Mouse (Mus musculus): Measurements from ENCODE around the gene Ift140.
"Not testable (repeated sequence)": the region's sequence is repeated elsewhere in the genome, so short reads cannot be mapped to it uniquely, and the experiment has no call there.

Ift140 gene

GRCm38 (mm10) chr17:25115664-25116432 lies 100.0 kb downstream of the Ift140 start, which contains the start of gene Telo2:
TSS of gene Telo2 (minus strand) at chr17:25115967.
- DNase-seq (ENCODE audit: low spot score in 2 of 2): peak; percentile 78 to 92

GRCm38 (mm10) chr17:25117263-25117662 lies 101.4 kb downstream of the Ift140 start:
- peak in 1 of 2 experiments; percentile 15 for DNase-seq (ENCODE audit: low spot score in 2 of 2)

DNA sequence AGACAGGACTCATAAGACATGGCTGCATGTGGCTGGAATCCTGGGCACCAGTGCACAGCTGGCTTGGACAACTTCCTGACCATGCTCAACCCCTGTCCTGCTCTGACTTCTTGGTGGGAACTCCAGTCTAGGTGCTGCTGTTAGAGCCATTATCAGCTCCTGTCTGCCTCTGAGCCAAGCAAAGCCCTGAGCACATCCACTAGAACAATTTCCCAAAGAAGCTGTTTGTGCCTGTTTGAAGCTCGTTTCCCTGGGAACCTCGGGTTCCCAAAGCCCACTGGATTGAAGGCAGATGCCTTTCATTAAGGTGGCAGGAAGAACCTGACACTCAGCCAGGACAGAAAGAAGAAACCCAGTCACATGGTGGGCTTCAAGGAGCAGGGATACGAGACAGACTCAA lies 104.5 kb downstream of the Ift140 start, which contains the start of gene Ptx4:
TSS of gene Ptx4 (plus strand) at position 355 of the 400 bp plus-strand sequence.
- no peak for DNase-seq (ENCODE audit: low spot score in 2 of 2)

GRCm38 (mm10) chr17:25123979-25124378 lies 108.1 kb downstream of the Ift140 start:
- no peak for DNase-seq (ENCODE audit: low spot score in 2 of 2)

DNA sequence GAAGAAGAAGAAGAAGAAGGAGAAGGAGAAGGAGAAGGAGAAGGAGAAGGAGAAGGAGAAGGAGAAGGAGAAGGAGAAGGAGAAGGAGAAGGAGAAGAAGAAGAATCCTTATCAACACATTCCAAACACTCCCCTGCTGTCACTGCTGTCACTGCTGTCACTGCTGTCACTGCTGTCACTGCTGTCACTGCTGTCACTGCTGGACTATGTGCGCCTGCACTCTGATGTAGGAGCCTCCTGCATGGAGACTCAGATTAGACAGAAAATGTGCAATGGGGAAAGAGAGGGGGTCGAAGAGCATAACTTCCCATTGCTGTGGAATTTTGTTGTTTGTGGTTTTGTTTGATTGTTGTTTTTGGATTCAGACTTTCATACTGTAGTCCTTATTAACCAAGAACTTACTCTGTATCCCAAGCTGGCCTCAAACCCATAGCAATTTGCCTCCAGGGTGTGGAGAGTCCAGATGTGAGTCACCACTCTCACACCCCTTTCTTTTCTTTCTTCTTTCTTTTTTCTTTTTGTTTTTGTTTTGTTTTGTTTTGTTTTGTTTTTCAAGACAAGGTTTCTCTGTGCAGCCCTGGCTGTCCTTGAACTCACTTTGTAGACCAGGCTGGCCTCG lies 109.7 kb downstream of the Ift140 start:
- not testable (repeated sequence) for DNase-seq (ENCODE audit: low spot score in 2 of 2)

- DNase-seq (ENCODE audit: low spot score in 2 of 2): peak in 1 of 2 experiments; percentile 22
These were observed 111.2 kb downstream of the Ift140 start for GRCm38 (mm10) chr17:25127079-25127478.

- DNase-seq (ENCODE audit: low spot score in 2 of 2): no peak
These were observed 111.8 kb downstream of the Ift140 start for GRCm38 (mm10) chr17:25127681-25128080.

DNA sequence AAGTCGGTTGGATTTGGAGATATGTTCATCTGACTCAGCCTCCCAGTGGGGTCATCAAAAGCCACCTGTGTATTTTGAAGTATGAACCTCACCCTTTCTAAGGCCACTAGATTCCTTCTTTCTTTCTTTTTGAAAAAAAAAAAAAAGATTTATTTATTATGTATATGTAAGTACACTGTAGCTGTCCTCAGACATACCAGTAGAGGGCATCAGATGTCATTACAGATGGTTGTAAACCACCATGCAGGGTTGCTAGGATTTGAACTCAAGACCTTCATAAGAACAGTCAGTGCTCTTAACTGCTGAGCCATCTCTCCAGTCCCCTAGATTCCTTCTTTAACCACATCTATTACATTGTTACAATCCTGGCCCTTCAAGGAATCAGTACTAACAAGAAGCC lies 114.2 kb downstream of the Ift140 start:
- DNase-seq (ENCODE audit: low spot score in 2 of 2): no peak

DNA sequence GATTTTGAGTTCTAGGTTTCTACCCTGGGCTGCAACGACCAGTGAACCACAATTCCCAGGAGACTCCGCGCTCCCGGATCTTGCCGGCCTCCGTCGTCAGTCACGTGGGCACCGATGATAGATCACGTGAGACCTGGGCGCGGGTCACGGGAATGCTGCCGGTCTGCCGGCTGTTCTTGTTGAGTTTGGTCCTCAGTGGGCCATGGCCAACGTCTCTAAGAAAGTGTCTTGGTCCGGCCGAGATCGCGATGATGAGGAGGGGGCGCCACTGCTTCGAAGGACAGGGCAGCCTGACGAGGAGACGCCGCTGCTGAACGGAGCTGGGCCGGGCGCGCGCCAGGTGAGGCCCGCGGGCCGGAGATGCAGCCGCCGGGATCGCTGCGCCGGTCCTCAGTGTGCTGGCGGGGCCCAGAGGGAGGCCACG lies 117.4 kb downstream of the Ift140 start, which contains the start of gene Clcn7:
TSS of gene Clcn7 (plus strand) at position 117 of the 424 bp plus-strand sequence.
- peak; percentile 76 to 95 for DNase-seq (ENCODE audit: low spot score in 2 of 2)

- no peak for DNase-seq (ENCODE audit: low spot score in 2 of 2)
These were observed 119.7 kb downstream of the Ift140 start for GRCm38 (mm10) chr17:25135622-25136021.

GRCm38 (mm10) chr17:25138803-25139202 lies 122.9 kb downstream of the Ift140 start:
- no peak for DNase-seq (ENCODE audit: low spot score in 2 of 2)

- no peak for DNase-seq (ENCODE audit: low spot score in 2 of 2)
These were observed 124.1 kb downstream of the Ift140 start for GRCm38 (mm10) chr17:25139960-25140359.

Data from left cerebral cortex, adult 9 months (tissue).